Mouse (Mus musculus): ENCODE measurements at regions not wholly inside any gene's neighbourhood (a gene's known extent, or its start where the extent isn't known, plus 50 kb on each side); places are given as distances from the start of the nearest gene placed in this dataset.
"Not testable (repeated sequence)": the region's sequence is repeated elsewhere in the genome, so short reads cannot be mapped to it uniquely, and the experiment has no call there.

DNA sequence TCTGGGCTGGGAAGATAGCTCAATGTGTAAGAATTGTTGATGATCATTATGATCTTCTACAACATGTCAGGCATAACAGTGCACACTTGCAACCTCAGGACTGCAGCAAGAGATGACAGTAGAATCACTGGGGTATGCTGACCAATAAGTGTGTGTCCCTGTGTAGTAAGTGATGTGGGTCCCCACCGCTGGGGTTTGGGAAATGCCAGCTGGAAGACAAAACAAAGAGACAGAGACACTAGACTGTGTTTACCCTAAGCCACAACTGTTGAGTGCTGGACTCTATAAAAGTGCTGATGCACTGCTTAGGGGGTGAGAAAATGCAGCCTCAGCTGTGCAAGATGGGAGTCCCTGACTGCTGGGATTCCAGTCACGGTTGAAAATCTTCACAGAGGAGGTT, 448.0 kb upstream of the Cox7c start:
- H3K36me3 ChIP-seq (ENCODE audit: control insufficient read depth, insufficient read depth, low read length) = no peaks in the 10 kb centered on the region
- no peak for DNase-seq (ENCODE audit: low spot score)
- no peak overlapping the region for H3K4me3 ChIP-seq (ENCODE audit: low read depth, low read length)
- ATAC-seq (replicated peaks; ENCODE audit: low FRiP score) = 0 out of 2 replicates have a peak, but pooled peaks have one; percentile 21
- WGBS = 26% methylated on average over 2 of the region's 2 CpGs
- H3K9me3 ChIP-seq (ENCODE audit: control insufficient read depth, low read length) = no peaks in the 10 kb centered on the region
- H3K4me2 ChIP-seq (ENCODE audit: low read depth, low read length, severe bottlenecking) = no peak overlapping the region
- no peaks in the 10 kb centered on the region for H3K27me3 ChIP-seq (ENCODE audit: control insufficient read depth, insufficient read depth, low read length)
- H3K27ac ChIP-seq (ENCODE audit: low read depth, low read length) = no peak overlapping the region
- H3K4me1 ChIP-seq (replicated peaks; ENCODE audit: control insufficient read depth, insufficient read depth, low read length) = no peaks in the 10 kb centered on the region
- H3K9ac ChIP-seq (ENCODE audit: low read length) = no peak overlapping the region

DNA sequence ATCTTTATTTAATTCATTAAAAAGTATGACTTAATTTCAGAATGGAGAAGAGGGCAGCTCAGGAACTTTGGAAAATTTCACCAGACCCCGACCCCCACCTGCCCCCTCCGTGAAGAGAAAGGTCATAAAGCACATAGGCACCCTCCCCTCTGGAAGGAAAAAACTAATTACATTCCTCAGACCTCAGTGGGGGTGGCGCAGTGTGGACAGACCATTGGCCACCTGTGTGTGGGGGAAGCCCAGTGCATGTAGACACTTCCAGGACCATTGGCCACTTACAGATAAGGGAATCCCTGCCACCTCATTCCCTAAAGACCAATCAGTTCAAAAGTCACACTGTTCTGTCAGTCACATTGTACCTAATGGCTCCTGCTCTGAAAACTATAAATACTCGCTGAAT, 422.0 kb upstream of the Cox7c start:
- no peak overlapping the region for H3K4me3 ChIP-seq (ENCODE audit: low read depth, low read length)
- H3K9ac ChIP-seq (ENCODE audit: low read length) = no peak overlapping the region
- H3K4me2 ChIP-seq (ENCODE audit: low read depth, low read length, severe bottlenecking) = no peak overlapping the region
- no peaks in the 10 kb centered on the region for H3K36me3 ChIP-seq (ENCODE audit: control insufficient read depth, insufficient read depth, low read length)
- DNase-seq (ENCODE audit: low spot score) = no peak
- H3K4me1 ChIP-seq (replicated peaks; ENCODE audit: control insufficient read depth, insufficient read depth, low read length) = no peaks in the 10 kb centered on the region
- H3K27ac ChIP-seq (ENCODE audit: low read depth, low read length) = no peak overlapping the region
- ATAC-seq (replicated peaks; ENCODE audit: low FRiP score) = no peak
- no peaks in the 10 kb centered on the region for H3K9me3 ChIP-seq (ENCODE audit: control insufficient read depth, low read length)
- 84% methylated on average over 4 of the region's 4 CpGs for WGBS
- no peaks in the 10 kb centered on the region for H3K27me3 ChIP-seq (ENCODE audit: control insufficient read depth, insufficient read depth, low read length)

DNA sequence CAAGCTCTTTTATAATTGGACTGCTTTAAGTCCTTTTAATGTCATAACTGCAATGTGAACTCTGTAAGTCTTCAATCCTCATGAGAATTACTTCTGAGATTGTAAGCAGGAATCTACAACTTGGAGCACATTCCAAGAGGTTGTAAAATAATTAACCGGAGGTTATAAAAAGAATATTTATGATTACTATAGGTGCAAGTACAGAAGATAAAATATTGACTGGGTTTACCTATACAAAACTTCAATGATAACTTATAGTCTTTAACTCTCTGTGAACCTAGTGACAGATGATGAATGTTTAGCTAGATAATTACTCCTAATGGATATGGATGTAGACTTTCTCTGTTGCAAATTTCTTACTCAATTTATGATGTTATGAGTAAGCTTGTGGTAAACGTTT, 375.9 kb upstream of the Cox7c start:
- H3K4me2 ChIP-seq (ENCODE audit: low read depth, low read length, severe bottlenecking) = no peak overlapping the region
- 89% methylated on average over 2 of the region's 2 CpGs for WGBS
- no peak for ATAC-seq (replicated peaks; ENCODE audit: low FRiP score)
- no peak overlapping the region for H3K4me3 ChIP-seq (ENCODE audit: low read depth, low read length)
- no peaks in the 10 kb centered on the region for H3K36me3 ChIP-seq (ENCODE audit: control insufficient read depth, insufficient read depth, low read length)
- H3K9ac ChIP-seq (ENCODE audit: low read length) = no peak overlapping the region
- no peak for DNase-seq (ENCODE audit: low spot score)
- H3K27me3 ChIP-seq (ENCODE audit: control insufficient read depth, insufficient read depth, low read length) = no peaks in the 10 kb centered on the region
- no peak overlapping the region for H3K27ac ChIP-seq (ENCODE audit: low read depth, low read length)
- H3K4me1 ChIP-seq (replicated peaks; ENCODE audit: control insufficient read depth, insufficient read depth, low read length) = no peaks in the 10 kb centered on the region
- no peaks in the 10 kb centered on the region for H3K9me3 ChIP-seq (ENCODE audit: control insufficient read depth, low read length)

DNA sequence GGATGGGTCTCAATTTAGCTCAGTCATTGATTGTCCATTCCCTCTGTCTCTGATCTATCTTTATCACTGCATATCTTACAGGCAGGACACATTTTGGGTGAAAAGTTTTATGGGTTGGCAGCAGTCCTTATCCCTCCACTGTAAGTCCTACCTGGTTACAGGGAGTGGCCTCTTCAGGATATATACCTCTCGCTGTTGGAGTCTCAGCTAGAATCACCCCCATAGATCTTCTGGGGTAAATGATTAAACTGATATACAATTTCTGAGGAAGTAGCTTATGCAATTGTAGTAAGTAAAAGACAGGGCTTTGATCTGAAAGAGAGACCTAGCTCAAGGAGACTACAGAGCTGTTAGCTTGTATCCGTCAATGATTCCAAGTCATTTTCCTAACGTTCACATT, 334.7 kb upstream of the Cox7c start:
- Histone ChIP-seq H3K4me3 (ENCODE audit: low read depth, low read length) (no peak overlapping the region), H3K27me3 (ENCODE audit: control insufficient read depth, insufficient read depth, low read length) (no peaks in the 10 kb centered on the region), H3K4me2 (ENCODE audit: low read depth, low read length, severe bottlenecking) (no peak overlapping the region), H3K36me3 (ENCODE audit: control insufficient read depth, insufficient read depth, low read length) (no peaks in the 10 kb centered on the region), H3K27ac (ENCODE audit: low read depth, low read length) (no peak overlapping the region), H3K9me3 (ENCODE audit: control insufficient read depth, low read length) (no peaks in the 10 kb centered on the region), H3K4me1 (replicated peaks; ENCODE audit: control insufficient read depth, insufficient read depth, low read length) (no peaks in the 10 kb centered on the region), H3K9ac (ENCODE audit: low read length) (no peak overlapping the region)
- 89% methylated on average over 3 of the region's 3 CpGs for WGBS
- ATAC-seq (replicated peaks; ENCODE audit: low FRiP score) = no peak
- DNase-seq (ENCODE audit: low spot score) = no peak

DNA sequence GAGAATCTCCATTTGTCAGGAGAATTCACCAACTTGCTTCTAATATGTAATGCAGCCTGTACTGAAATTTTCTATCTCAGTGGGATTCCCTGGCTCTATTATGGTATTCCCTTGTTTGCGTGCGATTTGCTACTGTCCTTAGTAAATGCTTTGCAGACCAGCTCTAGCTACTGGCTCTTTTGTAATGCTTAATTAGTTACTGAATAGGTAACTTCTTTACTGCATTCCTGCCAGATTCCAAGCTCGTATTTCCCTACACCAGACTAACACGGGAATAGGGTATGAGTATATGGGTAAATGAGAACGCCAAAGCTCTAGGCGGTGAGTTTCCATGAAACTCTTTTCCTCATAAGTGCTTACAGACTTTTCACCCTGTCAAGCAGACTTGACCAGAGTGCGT, 332.5 kb upstream of the Cox7c start:
- not testable (repeated sequence) for H3K27me3 ChIP-seq (ENCODE audit: control insufficient read depth, insufficient read depth, low read length); DNase-seq (ENCODE audit: low spot score); H3K9ac ChIP-seq (ENCODE audit: low read length); H3K4me2 ChIP-seq (ENCODE audit: low read depth, low read length, severe bottlenecking); ATAC-seq (replicated peaks; ENCODE audit: low FRiP score); H3K36me3 ChIP-seq (ENCODE audit: control insufficient read depth, insufficient read depth, low read length); H3K27ac ChIP-seq (ENCODE audit: low read depth, low read length); H3K4me3 ChIP-seq (ENCODE audit: low read depth, low read length); H3K4me1 ChIP-seq (replicated peaks; ENCODE audit: control insufficient read depth, insufficient read depth, low read length); H3K9me3 ChIP-seq (ENCODE audit: control insufficient read depth, low read length)
- WGBS = 28% methylated on average over 7 of the region's 7 CpGs

DNA sequence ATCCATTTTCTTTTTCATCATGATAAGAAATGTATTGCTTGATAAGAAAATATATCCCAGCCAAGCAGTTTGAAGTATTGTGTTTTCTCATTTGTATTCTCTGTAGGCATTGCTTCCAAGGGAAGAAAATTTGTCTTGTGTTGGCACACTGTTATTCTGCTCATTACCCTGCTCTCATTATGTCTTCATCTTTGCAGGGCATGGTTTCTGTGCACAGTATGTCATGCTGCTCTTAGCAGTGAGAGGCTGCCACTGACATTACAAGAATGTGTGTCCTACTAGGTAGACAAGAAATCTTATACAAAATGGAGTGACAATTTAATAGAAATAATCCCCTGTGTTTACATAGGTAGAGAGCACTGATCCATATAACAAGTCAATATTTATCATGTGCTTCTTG, 329.1 kb upstream of the Cox7c start:
- Histone ChIP-seq H3K4me1 (replicated peaks; ENCODE audit: control insufficient read depth, insufficient read depth, low read length) (no peaks in the 10 kb centered on the region), H3K36me3 (ENCODE audit: control insufficient read depth, insufficient read depth, low read length) (no peaks in the 10 kb centered on the region), H3K27ac (ENCODE audit: low read depth, low read length) (no peak overlapping the region), H3K27me3 (ENCODE audit: control insufficient read depth, insufficient read depth, low read length) (no peaks in the 10 kb centered on the region), H3K9ac (ENCODE audit: low read length) (no peak overlapping the region), H3K9me3 (ENCODE audit: control insufficient read depth, low read length) (no peaks in the 10 kb centered on the region), H3K4me3 (ENCODE audit: low read depth, low read length) (no peak overlapping the region), H3K4me2 (ENCODE audit: low read depth, low read length, severe bottlenecking) (no peak overlapping the region)
- ATAC-seq (replicated peaks; ENCODE audit: low FRiP score) (no peak), DNase-seq (ENCODE audit: low spot score) (no peak)

DNA sequence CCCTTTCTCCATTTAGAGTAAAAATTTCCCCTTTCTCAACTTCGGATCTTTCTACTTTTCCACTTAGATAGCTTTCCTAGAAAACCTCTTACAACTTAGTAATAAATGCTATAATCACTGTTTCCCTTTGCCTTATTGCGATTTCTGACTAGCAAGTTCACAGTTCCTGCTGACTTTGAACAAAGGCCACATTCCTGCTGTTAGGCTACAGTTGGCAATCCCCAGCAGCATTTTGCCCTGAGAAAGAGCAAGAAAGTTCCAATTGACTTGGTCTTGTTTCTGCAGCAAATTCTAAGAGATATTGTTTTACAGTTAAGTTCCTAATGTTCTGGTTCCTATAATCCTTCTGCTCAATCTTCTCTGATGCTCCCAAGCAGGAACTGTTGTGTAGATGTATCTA, 299.2 kb upstream of the Cox7c start:
- H3K4me2 ChIP-seq (ENCODE audit: low read depth, low read length, severe bottlenecking) = no peak overlapping the region
- DNase-seq (ENCODE audit: low spot score) (no peak), ATAC-seq (replicated peaks; ENCODE audit: low FRiP score) (no peak)
- WGBS = 79% methylated on average over 2 of the region's 2 CpGs
- H3K27ac ChIP-seq (ENCODE audit: low read depth, low read length) = no peak overlapping the region
- H3K27me3 ChIP-seq (ENCODE audit: control insufficient read depth, insufficient read depth, low read length) = no peaks in the 10 kb centered on the region
- H3K4me1 ChIP-seq (replicated peaks; ENCODE audit: control insufficient read depth, insufficient read depth, low read length) = no peaks in the 10 kb centered on the region
- H3K9me3 ChIP-seq (ENCODE audit: control insufficient read depth, low read length) = no peaks in the 10 kb centered on the region
- H3K9ac ChIP-seq (ENCODE audit: low read length) = no peak overlapping the region
- no peak overlapping the region for H3K4me3 ChIP-seq (ENCODE audit: low read depth, low read length)
- no peaks in the 10 kb centered on the region for H3K36me3 ChIP-seq (ENCODE audit: control insufficient read depth, insufficient read depth, low read length)

DNA sequence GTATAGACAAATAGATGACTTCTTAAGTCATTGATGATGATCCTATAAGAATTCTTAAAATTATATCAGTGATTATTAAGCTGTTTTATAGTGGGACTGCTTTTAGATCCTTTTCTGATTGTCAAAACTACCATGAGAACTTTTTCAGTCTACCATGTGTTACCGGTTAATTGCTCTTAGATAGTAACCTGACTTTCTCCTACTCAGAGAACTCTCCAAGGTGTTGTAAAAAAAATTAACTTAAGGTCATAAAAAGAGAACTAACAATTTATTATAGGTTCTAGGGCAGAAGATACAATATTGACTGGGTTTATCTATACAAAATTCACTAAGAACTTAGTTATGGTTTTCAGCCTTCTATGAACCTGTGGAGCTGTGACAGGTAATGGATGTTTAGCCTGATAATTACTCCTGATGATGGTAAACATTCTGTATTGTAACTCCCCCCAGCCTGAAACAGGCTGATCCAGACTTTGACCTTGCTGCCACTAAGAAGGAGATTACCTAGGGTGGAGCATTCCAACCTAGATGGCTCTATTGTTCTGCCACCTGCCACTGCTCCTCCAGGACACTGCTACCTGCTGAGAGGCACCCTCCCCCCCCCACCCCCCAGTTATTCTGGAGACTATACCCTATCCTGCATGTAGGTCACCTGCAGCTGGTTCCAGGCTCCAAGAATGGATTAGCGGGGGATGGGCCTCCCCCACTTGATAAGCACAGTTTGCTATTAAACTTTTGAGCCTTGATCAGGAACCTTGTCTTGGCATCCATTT, 298.4 kb upstream of the Cox7c start:
- Histone ChIP-seq H3K36me3 (ENCODE audit: control insufficient read depth, insufficient read depth, low read length) (no peaks in the 10 kb centered on the region), H3K4me1 (replicated peaks; ENCODE audit: control insufficient read depth, insufficient read depth, low read length) (no peaks in the 10 kb centered on the region), H3K27ac (ENCODE audit: low read depth, low read length) (no peak overlapping the region), H3K27me3 (ENCODE audit: control insufficient read depth, insufficient read depth, low read length) (no peaks in the 10 kb centered on the region), H3K9me3 (ENCODE audit: control insufficient read depth, low read length) (no peaks in the 10 kb centered on the region), H3K4me3 (ENCODE audit: low read depth, low read length) (no peak overlapping the region), H3K4me2 (ENCODE audit: low read depth, low read length, severe bottlenecking) (no peak overlapping the region), H3K9ac (ENCODE audit: low read length) (no peak overlapping the region)
- ATAC-seq (replicated peaks; ENCODE audit: low FRiP score) (no peak), DNase-seq (ENCODE audit: low spot score) (no peak)
- 94% methylated on average over 2 of the region's 2 CpGs for WGBS

DNA sequence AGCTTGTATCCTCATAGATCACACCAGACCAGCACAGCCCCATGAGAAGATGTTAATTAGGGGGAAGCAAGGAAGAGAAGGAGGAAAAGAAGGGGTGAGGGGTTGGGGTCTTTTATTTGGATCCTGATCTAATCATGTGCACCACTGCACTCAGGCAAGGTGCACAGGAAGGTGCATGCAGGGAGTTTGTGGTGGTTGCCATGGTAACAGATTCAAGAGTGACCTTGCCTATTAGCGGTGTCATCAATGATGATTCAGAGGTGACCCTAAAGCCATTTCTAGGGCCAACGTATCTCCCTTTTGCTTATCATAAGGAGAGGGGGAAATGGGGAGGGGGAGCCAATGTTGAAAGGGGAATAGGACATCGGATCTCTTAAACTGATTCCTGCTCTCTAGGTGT, 289.8 kb upstream of the Cox7c start:
- H3K4me2 ChIP-seq (ENCODE audit: low read depth, low read length, severe bottlenecking) = no peak overlapping the region
- 61% methylated on average over 3 of the region's 3 CpGs for WGBS
- ATAC-seq (replicated peaks; ENCODE audit: low FRiP score) = no peak

More for the DNA sequence above, 289.8 kb upstream of the Cox7c start:
- H3K27ac ChIP-seq (ENCODE audit: low read depth, low read length) = no peak overlapping the region
- no peak for DNase-seq (ENCODE audit: low spot score)
- no peak overlapping the region for H3K4me3 ChIP-seq (ENCODE audit: low read depth, low read length)
- no peaks in the 10 kb centered on the region for H3K27me3 ChIP-seq (ENCODE audit: control insufficient read depth, insufficient read depth, low read length)
- H3K9me3 ChIP-seq (ENCODE audit: control insufficient read depth, low read length) = no peaks in the 10 kb centered on the region
- H3K4me1 ChIP-seq (replicated peaks; ENCODE audit: control insufficient read depth, insufficient read depth, low read length) = no peaks in the 10 kb centered on the region
- no peaks in the 10 kb centered on the region for H3K36me3 ChIP-seq (ENCODE audit: control insufficient read depth, insufficient read depth, low read length)
- H3K9ac ChIP-seq (ENCODE audit: low read length) = no peak overlapping the region
